Mouse (Mus musculus): ENCODE measurements around the gene Plac1.
A peak's percentile ranks its signal among the peaks of the same experiment; 100 is the strongest.

The Plac1 gene

DNA sequence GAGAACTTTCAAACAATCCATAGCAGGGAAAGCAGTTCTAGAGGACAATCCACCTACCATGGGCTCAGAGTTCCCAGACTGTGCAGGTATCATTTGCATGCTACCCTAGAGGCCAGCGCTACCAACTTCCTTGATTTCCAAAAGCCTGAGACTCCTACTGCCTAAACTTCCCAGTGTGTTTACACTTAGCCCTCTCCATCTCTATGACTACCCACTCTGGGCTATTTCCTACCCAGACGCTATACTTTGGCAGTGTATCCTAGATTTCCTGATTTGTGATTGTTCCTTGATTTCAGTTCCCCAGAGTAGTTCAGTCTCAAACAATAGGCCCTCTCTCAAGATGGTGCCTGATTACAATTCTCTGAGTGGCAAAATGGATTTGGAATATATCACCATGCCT is 132.8 kb downstream of the Plac1 start:
- DNase-seq (ENCODE audit: low spot score) = no peak

DNA sequence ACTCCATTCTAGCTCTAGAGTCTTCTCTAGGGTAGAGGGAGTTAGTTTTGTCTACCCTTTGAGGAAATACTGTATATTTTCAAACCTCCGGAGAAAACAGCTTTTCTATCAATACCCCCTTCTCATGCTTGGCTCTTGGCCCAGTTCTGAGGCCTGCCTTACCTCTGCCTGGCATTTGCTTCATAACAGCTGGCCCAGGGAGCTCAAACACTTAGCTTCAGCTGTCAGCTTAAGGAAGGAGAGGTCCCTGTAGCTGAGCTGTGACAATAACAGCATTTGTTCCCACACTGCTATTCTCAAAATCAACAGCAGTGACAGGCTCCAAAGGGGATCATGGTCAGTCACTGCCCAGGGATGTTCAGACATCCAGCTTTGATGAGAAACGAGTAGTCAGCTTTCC is 138.7 kb downstream of the Plac1 start:
- no peak for DNase-seq (ENCODE audit: low spot score)

DNA sequence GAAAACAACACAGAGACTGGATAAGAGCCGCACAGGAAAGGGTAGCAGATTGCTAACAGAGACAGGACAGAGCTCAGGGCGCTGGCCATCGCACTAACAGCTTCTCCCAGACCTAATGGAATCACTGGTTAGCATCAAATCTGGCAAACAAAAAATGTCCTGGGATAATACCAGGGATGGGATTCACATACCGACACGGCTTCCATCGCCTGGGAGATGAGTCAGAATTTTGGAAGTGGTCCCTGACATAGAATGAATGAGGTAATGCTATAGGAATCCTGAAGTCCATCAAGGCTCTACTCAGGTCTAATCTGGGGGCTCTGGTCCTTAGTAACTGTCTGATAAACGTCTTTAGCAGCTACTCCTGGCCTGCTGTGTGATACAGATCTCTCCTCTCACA is 140.0 kb downstream of the Plac1 start:
- no peak for DNase-seq (ENCODE audit: low spot score)

DNA sequence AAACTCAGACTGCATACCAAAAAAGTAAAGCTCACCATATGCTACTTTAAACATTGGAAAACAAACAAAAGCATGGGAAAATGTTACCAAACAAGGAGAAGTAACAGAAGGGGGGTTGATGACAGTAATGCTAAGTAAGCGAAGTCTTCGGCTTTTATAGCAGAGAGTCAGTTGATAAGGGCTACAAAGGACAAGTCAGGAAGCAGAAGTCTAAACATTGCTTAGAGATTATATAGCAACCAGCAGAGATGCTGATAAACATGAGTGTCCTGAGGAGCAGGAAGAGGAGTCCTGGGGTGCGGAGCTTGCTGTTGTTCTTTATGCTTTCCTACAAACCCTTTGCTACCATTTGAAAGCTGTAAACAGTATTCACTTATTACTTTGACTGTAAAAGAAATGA is 140.6 kb downstream of the Plac1 start:
- DNase-seq (ENCODE audit: low spot score) = no peak

DNA sequence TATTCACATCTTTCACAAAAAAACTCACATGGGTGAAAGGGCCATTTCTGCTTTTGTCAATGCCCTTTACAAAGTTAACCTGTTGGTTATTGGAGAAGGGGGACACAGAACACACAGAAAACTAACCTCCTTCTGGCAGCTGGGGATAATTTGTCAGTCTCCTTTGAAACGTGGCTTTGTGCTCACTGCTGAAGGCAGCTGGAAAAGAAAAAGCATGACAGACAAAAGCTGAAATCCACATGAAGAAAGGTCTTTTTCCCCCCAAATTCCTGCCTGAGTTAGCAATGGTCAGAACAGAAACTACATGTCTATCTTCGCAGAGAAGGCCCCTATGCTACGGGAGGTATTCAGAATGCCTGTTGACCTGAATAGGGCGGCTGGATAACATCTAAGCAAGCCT is 141.6 kb downstream of the Plac1 start:
- DNase-seq (ENCODE audit: low spot score) = peak; percentile 35

DNA sequence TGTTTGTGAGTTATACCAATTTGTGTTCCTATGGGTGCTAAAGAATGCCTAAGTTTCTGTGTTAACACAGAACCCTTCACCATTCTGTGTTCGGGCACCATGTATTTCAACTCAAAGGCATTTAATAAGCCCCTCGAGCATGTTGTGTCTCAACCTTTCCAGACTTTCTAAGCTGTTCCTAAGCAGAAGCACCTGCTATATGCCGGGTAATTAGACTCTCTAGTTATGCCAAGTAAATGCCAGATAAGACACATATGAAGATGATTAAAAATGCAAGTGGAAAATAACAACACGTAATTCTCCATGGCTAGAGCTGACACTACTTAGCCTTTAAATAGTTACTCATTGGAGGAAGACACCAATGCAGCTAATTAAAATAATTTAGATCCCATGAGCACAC is 142.1 kb downstream of the Plac1 start:
- DNase-seq (ENCODE audit: low spot score) = no peak

DNA sequence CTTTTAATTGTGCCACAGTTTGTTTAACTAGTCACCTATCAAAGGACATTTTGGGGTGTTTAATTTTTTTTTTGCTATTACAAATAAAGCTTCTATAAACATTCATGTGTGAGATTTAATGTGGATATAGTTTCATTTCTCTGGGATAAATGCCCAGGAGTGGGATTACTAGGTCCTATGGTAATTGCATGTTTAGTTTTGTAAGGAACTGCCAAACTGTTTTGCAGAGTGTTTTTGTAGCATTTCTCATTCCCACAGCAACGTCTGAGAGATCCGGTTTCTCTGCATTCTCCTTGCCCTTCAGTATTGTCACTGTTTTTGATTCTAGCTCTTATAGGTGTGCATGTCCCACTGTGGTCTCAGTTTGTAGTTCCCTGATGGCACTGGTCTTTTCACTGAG is 146.5 kb downstream of the Plac1 start:
- no peak for DNase-seq (ENCODE audit: low spot score)

DNA sequence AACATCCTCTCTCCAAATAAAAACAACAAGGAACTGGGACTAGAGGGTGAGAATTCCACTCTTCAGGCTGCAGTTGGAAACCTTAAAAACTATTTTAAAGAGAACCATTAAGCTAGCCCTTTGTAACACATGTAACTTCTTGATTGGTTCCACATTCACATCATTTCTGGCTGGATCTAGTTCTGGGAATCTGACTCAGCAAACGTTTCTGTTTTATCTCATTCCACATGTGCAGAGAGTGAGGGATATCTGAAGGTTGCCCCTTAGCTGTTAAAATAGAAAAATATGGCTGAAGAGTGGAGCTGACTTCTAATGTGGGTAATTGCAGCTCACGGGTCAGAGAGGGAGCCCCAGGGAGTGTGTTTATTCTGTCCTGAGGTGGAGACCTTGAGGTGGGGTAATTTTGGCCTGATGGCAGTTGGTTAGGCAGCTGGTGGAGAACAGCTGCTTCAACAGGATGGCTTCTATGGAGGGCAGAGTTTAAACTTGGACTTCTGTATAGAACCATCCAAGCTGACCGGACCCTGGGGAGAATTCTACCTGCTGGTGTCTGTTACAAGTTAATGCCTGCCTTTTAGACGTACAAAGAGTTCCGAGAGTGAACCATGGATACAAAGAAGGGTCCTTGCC is 151.1 kb downstream of the Plac1 start:
- peak; percentile 35 for DNase-seq (ENCODE audit: low spot score)

DNA sequence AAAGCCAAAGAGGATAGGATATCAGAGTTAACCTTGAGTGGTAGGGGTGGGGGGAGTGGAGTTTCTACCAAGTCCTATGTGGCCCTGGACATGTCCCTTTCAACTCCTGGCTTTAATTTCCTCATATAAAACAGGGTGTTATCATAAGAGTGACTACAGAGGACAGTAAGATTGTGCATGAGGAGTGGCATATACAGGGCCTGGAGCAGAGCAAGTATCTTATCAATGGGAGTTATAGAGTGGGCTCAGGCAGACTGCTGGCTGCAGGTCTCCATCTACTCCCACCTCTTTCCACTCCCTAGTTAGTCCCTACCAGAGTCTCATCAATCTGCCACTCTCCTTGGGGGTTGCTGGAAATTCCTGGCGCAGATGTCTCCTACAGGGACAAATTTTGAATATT is 152.7 kb downstream of the Plac1 start:
- DNase-seq (ENCODE audit: low spot score) = no peak

GRCm38 (mm10) chrX:53085559-53085958 is 154.4 kb downstream of the Plac1 start:
- DNase-seq (ENCODE audit: low spot score) = no peak

- DNase-seq (ENCODE audit: low spot score) = no peak
Observed at GRCm38 (mm10) chrX:53064406-53064805, 175.5 kb downstream of the Plac1 start.

DNA sequence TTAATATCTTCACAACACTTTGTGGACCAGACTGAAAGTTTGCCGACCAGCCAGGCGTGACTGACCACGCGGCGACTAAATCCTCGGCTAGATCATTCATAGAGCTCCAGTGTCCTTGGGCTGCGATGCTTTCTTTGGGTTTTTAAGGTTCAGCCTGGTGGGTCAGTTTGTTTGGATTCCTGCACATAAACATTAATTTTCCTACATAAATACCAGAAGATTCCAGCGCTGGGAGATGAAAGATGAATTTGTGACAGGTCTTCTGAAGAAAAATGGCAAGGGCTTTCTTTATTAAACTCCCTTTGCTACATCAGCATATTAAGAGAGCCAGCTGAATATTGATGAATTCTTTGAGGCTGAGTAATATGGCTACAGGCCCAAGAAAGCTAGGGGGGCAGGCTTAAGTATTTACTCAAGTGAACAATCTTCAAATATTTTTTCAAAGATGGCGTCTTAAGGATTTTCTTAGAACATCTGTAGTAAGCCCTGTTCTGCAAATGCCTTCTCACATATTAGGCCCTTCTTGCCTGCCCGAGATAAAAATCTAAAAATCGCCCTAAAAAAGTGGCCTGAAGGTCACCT is 180.4 kb downstream of the Plac1 start:
- peak; percentile 35 for DNase-seq (ENCODE audit: low spot score)

- DNase-seq (ENCODE audit: low spot score) = peak; percentile 58
Observed at GRCm38 (mm10) chrX:53058459-53059280, 181.2 kb downstream of the Plac1 start.

DNA sequence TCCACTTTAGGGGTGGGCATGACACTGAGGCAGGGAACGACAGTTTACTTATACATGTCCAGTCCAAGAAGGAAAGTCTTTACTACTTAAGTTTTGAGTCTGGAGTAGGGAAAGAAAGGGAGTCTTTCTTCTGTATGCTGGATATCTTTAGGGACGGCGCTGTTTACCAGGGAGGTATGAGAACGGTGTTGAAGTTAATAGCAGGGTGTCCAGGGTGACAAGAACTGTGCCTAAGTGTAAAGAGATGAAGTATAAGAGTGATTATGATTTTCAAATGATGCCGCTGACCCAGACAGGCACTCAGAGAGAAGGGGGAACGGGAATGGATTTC is 182.2 kb downstream of the Plac1 start:
- no peak for DNase-seq (ENCODE audit: low spot score)

- DNase-seq (ENCODE audit: low spot score) = peak; percentile 84
Observed at GRCm38 (mm10) chrX:53057054-53057759, 182.7 kb downstream of the Plac1 start.

GRCm38 (mm10) chrX:53056627-53057026 is 183.3 kb downstream of the Plac1 start:
- DNase-seq (ENCODE audit: low spot score) = peak; percentile 66

DNA sequence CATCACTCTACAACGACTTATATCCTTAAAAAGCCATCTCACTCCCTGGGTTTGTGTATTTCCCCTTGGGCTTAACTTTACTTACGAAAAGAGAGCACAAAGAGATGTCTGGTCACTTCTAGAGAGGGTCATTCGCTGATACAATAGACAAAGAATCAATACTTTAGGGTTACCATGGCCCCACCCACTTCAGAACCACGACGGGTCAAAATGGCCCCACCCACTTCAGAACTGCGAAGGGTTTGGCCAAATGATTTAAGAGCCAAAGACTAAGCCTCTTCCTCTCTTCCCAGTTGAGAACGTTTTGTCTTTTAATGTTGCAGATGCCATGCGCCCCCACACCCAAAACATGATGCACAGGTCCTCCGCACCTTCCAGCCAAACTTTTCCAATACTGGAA is 184.1 kb downstream of the Plac1 start:
- peak; percentile 52 for DNase-seq (ENCODE audit: low spot score)

- DNase-seq (ENCODE audit: low spot score) = no peak
Observed at GRCm38 (mm10) chrX:53053885-53054284, 186.0 kb downstream of the Plac1 start.

GRCm38 (mm10) chrX:53052652-53053500 is 187.0 kb downstream of the Plac1 start:
- peak; percentile 81 for DNase-seq (ENCODE audit: low spot score)

- peak; percentile 65 for DNase-seq (ENCODE audit: low spot score)
Observed at GRCm38 (mm10) chrX:53050353-53050752, 189.6 kb downstream of the Plac1 start.

GRCm38 (mm10) chrX:53049196-53049595 is 190.7 kb downstream of the Plac1 start:
- peak; percentile 10 for DNase-seq (ENCODE audit: low spot score)

DNA sequence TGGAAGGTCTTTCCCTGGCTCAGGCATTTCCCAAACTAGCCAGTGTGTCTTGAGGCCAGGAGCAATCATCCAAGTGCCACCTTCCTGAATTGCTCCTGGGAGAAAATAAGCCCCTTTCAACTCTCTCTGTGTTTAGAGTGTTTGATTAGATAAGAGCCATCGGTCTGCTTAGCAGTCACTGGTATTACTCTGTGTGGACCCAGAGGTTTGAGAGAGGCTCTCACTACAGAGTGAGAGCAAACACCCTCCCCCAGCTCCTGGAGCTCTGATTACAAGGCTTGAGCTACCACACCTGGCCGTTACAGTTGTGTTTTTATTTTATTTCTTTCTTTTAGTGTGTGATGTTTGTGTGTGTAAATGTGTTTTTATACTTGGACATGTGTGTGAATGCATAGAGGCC is 193.0 kb downstream of the Plac1 start:
- DNase-seq (ENCODE audit: low spot score) = no peak

All from embryo, embryonic 10.5 days (tissue).